Mouse (Mus musculus) frontal cortex, adult (tissue): ENCODE measurements around the gene Cd2.

Source experiments
- ATAC-seq: cut with Nextera tagmentation; 2 replicates; pipeline ENCODE4 v1.9.2; 2017; ENCODE audit warnings: mild to moderate bottlenecking, moderate library complexity, mixed read lengths; ENCODE audit not compliant: low TSS enrichment

The Cd2 gene

GRCm38 (mm10) chr3:101228868-101229550 is 58.7 kb downstream of the Cd2 start:
- peak; percentile 35; the same call in 1 of the 2 replicates for ATAC-seq

GRCm38 (mm10) chr3:101228066-101228465 is 59.7 kb downstream of the Cd2 start:
- peak; percentile 81 for ATAC-seq
